Mouse (Mus musculus) monocyte, adult 5-6 weeks (primary cell): ENCODE results near the gene Zfp618. TPM values are rescaled to one million over a fixed set of nuclear protein-coding genes. Genes with fewer than 3 reads are reported as not detected.

Experiments used
- ATAC-seq: fragments of 153-309, 156-312 bp; replicated peaks from 2 replicates; pipeline ENCODE4 v1.8.0; 2017; ENCODE audit warnings: mild to moderate bottlenecking; ENCODE audit not compliant: low TSS enrichment, insufficient number of reproducible peaks, severe bottlenecking, poor library complexity, low FRiP score
- total RNA-seq: library from RNA; stranded (forward); fragments of 200-1000, 200-491, 200-594 nt; gene quantifications from 3 replicates; pipeline ENCODE4 v1.2.3, GENCODE M21; 2017

The Zfp618 gene
- total RNA-seq, 1 experiment from 2014 or later, result 0.57 TPM

- ATAC-seq, result no peak
Measured at GRCm38 (mm10) chr4:63171969-63172685, 206.8 kb downstream of the Zfp618 start, which contains the start of gene Kif12. TSS of gene Kif12 (minus strand) at chr4:63172131.

DNA sequence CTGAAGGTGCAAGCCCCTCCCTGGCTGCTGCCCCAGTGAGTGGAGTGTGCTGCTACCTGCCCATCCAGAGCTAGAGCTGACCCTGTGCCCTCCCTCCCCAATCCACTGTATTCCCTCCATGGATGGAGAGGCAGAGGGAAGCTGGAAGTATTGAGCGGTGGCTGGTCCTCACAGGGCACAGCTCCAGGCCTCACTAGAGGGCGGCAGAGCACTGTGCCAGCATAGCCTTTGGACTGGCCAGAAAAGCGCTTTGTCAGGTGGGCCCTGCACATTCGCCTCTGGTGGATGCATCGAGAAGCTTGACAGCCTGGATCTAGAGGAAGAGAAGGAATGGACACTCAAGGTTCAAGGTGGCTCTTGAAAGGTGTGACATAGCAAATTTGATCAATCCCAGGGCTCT lies 216.2 kb downstream of the Zfp618 start:
- ATAC-seq, result no peak

DNA sequence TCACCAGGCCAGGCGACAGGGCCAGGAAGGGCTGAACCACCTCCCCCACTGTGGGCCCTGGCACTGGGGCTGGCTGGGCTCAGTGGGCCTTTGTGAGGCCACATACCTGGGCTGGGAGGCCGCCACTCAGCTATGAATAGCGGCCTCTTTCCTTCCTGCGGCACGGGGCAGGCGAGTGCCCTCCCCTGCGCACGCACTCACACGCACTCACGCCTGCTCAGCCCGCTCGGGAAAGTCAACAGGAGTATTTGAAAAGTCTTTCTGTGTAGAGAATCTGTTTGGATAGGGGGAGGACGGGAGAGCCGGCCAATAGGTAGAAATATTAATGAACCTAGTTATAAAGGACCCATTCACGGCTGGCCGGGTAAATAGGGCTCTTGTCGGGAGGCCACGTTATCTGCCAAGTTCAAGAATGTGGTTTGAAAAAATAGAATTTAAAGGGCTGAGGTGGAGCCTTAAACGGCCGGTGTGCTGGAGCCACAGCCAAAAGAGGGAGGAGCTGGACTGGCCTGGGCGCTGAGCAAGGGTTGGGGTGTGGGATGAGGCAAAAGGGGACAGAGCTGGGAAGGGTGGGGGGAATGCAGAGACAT lies 221.0 kb downstream of the Zfp618 start:
- no peak for ATAC-seq

Other genes starting within 250 kb of the Zfp618 start
- gene Ambp, start 189.2 kb downstream of the Zfp618 start, total RNA-seq, result not detected in 3 replicates
- not detected in 3 replicates for gene Kif12, start 206.6 kb downstream of the Zfp618 start, total RNA-seq
- 0.48 to 1.3 TPM (median 0.49 TPM) in 3 replicates for gene Col27a1, start 248.4 kb downstream of the Zfp618 start, total RNA-seq